Mouse (Mus musculus): Measurements from ENCODE around the gene Snx29.

GRCm38 (mm10) chr16:11652686-11653366 lies 330.1 kb downstream of the Snx29 start:
- TF ChIP-seq CTCF (IDR thresholded peaks at IDR 0.05; ENCODE audit: borderline replicate concordance, control insufficient read depth, extremely low read depth, insufficient read depth, low read length, poor library complexity) (no peak), POLR2A (IDR thresholded peaks at IDR 0.05; ENCODE audit: control insufficient read depth, extremely low read depth, insufficient read depth, low read length, poor library complexity) (no peak)
